Mouse (Mus musculus): ENCODE data around the gene Gtf2ird2. TPM values are rescaled to one million over a fixed set of nuclear protein-coding genes. Genes with fewer than 3 reads are reported as not detected.

Gene Gtf2ird2
- polyA plus RNA-seq, 1 experiment from 2014 or later: 13.9 TPM

DNA sequence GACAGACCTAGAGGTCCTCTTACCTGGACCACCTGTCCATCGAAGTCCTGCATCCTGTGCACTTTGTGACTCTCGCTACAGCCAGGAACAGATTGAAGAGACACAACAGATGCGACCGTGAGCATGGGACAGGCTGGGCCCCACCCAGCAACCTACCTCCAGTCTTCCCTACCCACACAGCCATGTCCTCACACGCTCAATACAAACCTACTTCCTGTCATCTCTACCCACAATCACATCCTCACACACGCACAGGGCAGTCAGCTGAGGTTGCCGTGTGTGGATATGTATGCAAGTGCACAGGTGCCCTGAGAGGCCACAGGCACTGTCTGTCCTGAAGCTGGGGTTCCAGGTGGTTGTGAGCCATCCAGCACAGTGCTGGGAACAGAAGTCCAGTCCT is 17.2 kb upstream of the Gtf2ird2 start:
- no peak overlapping the region for H3K4me3 ChIP-seq
- H3K4me1 ChIP-seq (replicated peaks): peaks cover 12% of the 10 kb centered on the region
- H3K4me2 ChIP-seq: no peak overlapping the region
- no peaks in the 10 kb centered on the region for H3K9me3 ChIP-seq
- H3K9ac ChIP-seq: no peak overlapping the region
- H3K27ac ChIP-seq (replicated peaks): no peak overlapping the region
- H3K36me3 ChIP-seq: peaks cover 47% of the 10 kb centered on the region
- no peaks in the 10 kb centered on the region for H3K27me3 ChIP-seq
- ATAC-seq (ENCODE audit: low read depth): no peak
- 97% methylated on average over 7 of the region's 7 CpGs for WGBS

DNA sequence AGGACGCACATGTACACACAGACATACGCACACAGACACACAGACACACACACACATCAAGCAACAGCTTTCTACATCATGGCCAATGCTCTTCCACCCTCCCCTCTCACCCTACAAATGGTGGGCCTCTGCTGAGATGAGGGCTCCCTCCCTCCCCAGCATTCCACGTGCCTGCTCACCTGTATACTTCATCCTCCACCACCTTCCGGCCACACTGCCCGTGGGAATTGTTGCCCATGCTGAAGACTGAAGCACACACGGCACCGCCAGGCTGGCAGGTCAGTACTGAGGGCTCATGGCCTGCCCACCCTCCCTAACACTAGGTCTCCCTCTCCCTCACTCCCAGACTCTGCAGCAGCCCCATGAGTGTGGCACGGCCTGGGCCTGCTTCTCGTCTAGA is 15.8 kb upstream of the Gtf2ird2 start:
- H3K9ac ChIP-seq: no peak overlapping the region
- no peak overlapping the region for H3K4me2 ChIP-seq
- H3K9me3 ChIP-seq: no peaks in the 10 kb centered on the region
- no peak for ATAC-seq (ENCODE audit: low read depth)
- no peaks in the 10 kb centered on the region for H3K27me3 ChIP-seq
- H3K4me3 ChIP-seq: no peak overlapping the region
- WGBS: 93% methylated on average over 9 of the region's 9 CpGs
- H3K36me3 ChIP-seq: peaks cover 39% of the 10 kb centered on the region
- H3K4me1 ChIP-seq (replicated peaks): peaks cover 12% of the 10 kb centered on the region
- H3K27ac ChIP-seq (replicated peaks): no peak overlapping the region

DNA sequence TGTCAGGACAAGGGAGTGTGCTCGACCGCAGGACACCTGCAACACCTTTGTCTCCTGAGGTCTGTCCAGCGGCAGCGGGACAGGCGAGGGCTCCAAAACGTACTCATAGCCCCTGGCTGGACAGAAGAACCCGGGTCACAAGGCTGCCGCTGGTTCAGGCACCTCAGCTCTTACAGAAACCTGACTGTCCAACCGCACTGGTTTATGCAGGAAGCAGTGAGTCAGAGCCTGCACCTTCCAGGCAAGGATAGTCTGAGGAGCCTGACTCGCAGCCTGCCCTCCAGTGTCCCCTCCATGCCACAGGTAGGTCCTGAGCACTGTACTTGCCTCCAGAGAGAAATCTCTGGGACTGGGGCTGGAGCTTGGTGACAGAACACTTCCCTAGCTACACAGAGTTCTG is 14.6 kb upstream of the Gtf2ird2 start:
- Histone ChIP-seq H3K9me3 (no peaks in the 10 kb centered on the region), H3K36me3 (peaks cover 29% of the 10 kb centered on the region), H3K27me3 (no peaks in the 10 kb centered on the region), H3K9ac (no peak overlapping the region), H3K4me1 (replicated peaks) (peaks cover 12% of the 10 kb centered on the region), H3K4me2 (no peak overlapping the region), H3K4me3 (no peak overlapping the region), H3K27ac (replicated peaks) (no peak overlapping the region)
- 95% methylated on average over 10 of the region's 10 CpGs for WGBS
- no peak for ATAC-seq (ENCODE audit: low read depth)

DNA sequence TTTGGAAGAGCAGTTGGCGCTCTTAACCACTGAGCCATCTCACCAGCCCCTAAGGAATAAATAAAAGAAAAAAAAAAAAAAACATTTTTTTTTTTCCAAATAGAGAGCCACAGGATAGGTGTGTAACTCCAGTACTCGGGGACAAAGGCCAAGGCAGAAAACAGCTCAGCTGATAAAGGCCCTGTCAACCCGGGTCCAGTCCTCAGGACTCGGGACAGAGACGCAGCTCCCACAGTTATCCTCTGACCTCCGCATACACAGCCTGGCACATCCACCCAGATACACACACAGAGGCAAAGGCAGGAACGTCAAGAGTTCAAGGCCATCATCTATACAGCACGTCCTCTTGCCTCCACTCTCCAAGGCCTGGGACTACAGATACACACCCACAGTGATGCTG is 13.7 kb upstream of the Gtf2ird2 start:
- Histone ChIP-seq H3K27me3 (no peaks in the 10 kb centered on the region), H3K36me3 (peaks cover 29% of the 10 kb centered on the region), H3K9ac (no peak overlapping the region), H3K27ac (replicated peaks) (no peak overlapping the region), H3K4me2 (no peak overlapping the region), H3K9me3 (no peaks in the 10 kb centered on the region), H3K4me3 (no peak overlapping the region), H3K4me1 (replicated peaks) (peaks cover 10% of the 10 kb centered on the region)
- WGBS: 93% methylated on average over 8 of the region's 8 CpGs
- no peak for ATAC-seq (ENCODE audit: low read depth)

DNA sequence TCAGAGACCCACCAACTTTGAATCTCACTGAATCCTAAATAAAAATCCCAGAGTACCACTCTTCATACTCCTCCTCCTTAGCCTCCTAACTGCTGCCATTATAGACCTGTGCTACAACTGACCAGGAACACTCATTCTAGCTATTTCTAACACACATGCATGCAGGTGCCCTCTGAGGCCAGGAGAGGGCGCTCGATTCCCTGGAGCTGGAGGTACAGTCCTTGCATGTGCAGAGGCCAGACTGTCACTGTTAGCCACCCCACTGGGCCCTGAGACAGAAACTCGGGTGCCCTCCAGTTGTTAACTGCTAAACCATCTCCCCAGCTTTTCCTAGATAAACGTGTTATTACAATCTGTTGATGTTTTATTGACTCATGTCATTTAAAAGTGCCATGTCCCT is 10.6 kb upstream of the Gtf2ird2 start:
- no peak overlapping the region for H3K4me2 ChIP-seq
- peaks cover 20% of the 10 kb centered on the region for H3K36me3 ChIP-seq
- H3K9me3 ChIP-seq: no peaks in the 10 kb centered on the region
- ATAC-seq (ENCODE audit: low read depth): no peak
- H3K27ac ChIP-seq (replicated peaks): no peak overlapping the region
- peaks cover 15% of the 10 kb centered on the region for H3K4me1 ChIP-seq (replicated peaks)
- WGBS: 46% methylated on average over 4 of the region's 4 CpGs
- no peak overlapping the region for H3K9ac ChIP-seq
- no peaks in the 10 kb centered on the region for H3K27me3 ChIP-seq
- H3K4me3 ChIP-seq: no peak overlapping the region

DNA sequence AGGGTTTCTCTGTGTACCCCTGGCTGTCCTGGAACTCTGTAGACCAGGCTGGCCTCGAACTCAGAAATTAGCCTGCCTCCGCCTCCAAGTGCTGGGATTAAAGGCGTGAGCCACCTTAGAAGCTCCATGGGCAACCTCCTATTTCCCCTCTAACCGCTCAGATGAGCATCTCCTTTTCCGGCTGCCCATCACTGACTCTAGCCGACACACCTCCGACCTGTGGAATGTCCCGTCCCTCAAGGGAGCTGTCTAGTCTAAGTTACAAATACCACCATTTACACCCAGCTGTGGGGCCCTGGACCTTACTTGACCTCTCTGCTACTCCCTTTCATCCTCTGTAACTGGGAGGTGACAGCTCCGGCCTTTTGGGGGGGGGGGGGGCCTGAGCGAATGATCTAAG is 8.1 kb upstream of the Gtf2ird2 start:
- no peak for ATAC-seq (ENCODE audit: low read depth)
- H3K4me3 ChIP-seq: peak overlapping the region; percentile 95

DNA sequence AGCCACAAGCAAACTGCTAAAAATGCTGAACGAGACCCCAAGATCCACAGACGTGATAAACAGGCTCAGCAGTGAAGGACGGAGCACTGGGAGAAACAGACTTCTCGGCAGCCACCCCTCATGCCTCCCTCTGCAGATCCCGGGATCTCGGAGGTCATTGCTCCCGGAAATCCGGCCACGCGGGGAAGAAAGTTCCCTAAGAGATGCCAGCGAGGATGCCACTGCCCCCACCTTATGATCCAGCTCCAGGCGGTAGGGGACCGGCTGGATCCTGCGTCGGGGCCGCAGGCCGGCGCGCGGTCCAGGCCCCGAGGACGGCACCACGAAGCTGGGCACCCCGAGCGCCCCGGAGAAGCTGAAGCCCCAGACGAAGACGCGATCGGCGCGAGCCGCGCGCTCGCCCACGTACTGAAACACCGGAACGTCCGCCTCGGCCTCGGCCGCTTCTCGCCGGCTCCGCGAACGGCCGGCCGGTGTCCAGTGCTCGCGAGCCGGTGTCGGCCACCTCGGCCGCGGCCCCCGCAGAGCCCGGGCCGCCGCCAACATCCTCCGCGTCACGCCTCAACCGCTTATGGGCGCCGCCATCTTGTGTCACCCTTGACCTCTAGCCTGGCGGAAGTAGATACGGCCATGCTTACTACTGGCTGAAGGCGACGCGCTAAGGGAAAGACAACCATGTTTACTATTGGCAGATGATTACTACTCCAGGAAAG is 7.5 kb upstream of the Gtf2ird2 start, which contains the start of gene Rcc1l:
Gene Rcc1l (minus strand): TSS at position 606 of the 713 bp plus-strand sequence.
- Histone ChIP-seq H3K4me3 (peak within 1 kb of the TSS; percentile 95), H3K27me3 (no peaks in the 10 kb centered on the region), H3K9ac (peak within 1 kb of the TSS; percentile 71), H3K27ac (replicated peaks) (peak within 1 kb of the TSS; percentile 76), H3K36me3 (peaks cover 9% of the 10 kb centered on the region; the same call in 1 of the 2 replicates), H3K4me2 (peak within 1 kb of the TSS; percentile 84), H3K4me1 (replicated peaks) (peaks cover 15% of the 10 kb centered on the region), H3K9me3 (no peaks in the 10 kb centered on the region)
- WGBS: under 1% methylated on average over 72 of the region's 72 CpGs
- ATAC-seq (ENCODE audit: low read depth): peak; percentile 91

More for the DNA sequence above, 8.1 kb upstream of the Gtf2ird2 start:
- Histone ChIP-seq H3K9ac (peak overlapping the region; percentile 71), H3K36me3 (peaks cover 14% of the 10 kb centered on the region; the same call in 1 of the 2 replicates), H3K4me1 (replicated peaks) (peaks cover 15% of the 10 kb centered on the region), H3K4me2 (peak overlapping the region; percentile 84), H3K27me3 (no peaks in the 10 kb centered on the region), H3K9me3 (no peaks in the 10 kb centered on the region), H3K27ac (replicated peaks) (peak overlapping the region; percentile 76)
- 9% methylated on average over 10 of the region's 10 CpGs for WGBS

DNA sequence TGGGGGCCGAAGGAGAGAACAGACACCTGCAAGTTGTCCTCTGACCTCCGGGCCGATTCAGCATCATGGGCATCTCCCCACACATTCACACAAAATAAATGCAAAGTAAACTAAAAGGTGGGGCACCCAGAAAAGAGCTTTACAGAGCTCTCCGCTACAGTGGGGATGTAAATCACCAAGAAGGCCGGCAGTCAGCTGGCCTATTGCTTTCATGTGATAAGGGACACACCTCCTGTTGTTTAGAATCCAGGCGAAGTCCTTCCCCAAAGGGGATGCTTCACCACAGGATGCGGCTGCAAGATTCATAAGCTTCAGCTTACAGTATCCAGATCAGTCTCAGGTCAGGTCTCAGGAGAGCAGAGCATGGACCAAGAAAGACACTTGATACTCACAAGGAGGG is 5.3 kb upstream of the Gtf2ird2 start:
- H3K27me3 ChIP-seq: no peaks in the 10 kb centered on the region
- WGBS: 77% methylated on average over 7 of the region's 7 CpGs
- no peak for ATAC-seq (ENCODE audit: low read depth)
- H3K4me3 ChIP-seq: no peak overlapping the region
- H3K9me3 ChIP-seq: no peaks in the 10 kb centered on the region
- peaks cover 31% of the 10 kb centered on the region for H3K4me1 ChIP-seq (replicated peaks)
- H3K9ac ChIP-seq: no peak overlapping the region
- no peak overlapping the region for H3K4me2 ChIP-seq
- H3K27ac ChIP-seq (replicated peaks): no peak overlapping the region
- no peaks in the 10 kb centered on the region for H3K36me3 ChIP-seq

DNA sequence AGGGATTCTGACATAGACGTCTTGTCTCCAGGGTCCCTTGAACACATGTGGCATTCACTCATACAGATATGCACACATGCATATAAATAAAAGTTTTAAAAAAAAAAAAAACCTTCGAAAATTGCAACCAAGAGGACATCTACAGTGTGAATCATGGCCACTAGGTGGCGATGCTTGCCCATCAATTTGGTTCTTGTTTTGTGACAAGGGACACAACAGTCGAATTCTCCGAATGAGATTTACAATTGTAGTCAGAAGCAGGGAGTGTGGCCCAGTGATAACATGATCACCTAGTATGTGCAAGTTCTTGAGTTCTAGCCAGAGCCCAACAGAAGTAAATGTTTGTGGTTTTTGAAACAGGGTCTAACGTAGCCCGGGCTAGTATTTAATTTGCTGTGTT is 3.9 kb upstream of the Gtf2ird2 start:
- peaks cover 30% of the 10 kb centered on the region for H3K4me1 ChIP-seq (replicated peaks)
- WGBS: 25% methylated on average over 7 of the region's 7 CpGs
- H3K9ac ChIP-seq: no peak overlapping the region
- no peak overlapping the region for H3K4me3 ChIP-seq
- H3K27me3 ChIP-seq: no peaks in the 10 kb centered on the region
- H3K36me3 ChIP-seq: no peaks in the 10 kb centered on the region
- no peak overlapping the region for H3K4me2 ChIP-seq
- ATAC-seq (ENCODE audit: low read depth): no peak
- H3K9me3 ChIP-seq: no peaks in the 10 kb centered on the region
- H3K27ac ChIP-seq (replicated peaks): no peak overlapping the region

DNA sequence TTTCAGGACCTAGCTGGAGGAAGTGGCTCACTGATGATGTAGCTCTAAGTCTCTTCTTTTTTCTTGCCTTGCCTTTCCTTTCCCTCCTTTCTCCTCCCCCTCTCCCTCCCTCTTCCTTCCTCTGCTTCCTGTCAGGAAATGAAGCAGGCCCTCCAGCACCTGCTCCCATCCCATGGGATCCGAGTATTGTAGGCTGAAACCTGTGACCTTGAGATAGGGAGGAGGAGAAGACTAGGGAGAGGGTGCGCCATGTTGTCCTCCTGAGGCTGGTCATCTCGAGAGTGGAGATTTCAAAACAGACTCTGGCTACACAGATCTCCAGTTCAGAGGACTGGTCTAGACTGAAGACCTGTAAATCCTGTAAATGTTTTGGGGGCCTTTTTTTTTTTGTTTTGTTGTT is 1.6 kb upstream of the Gtf2ird2 start:
- Histone ChIP-seq H3K27ac (replicated peaks) (0 out of 2 replicates have a peak overlapping the region, but pooled peaks have one; percentile 5), H3K9me3 (no peaks in the 10 kb centered on the region), H3K4me2 (peak overlapping the region; percentile 87; the same call in 1 of the 2 replicates), H3K27me3 (no peaks in the 10 kb centered on the region), H3K9ac (peak overlapping the region; percentile 47; the same call in 1 of the 2 replicates), H3K36me3 (no peaks in the 10 kb centered on the region), H3K4me1 (replicated peaks) (peaks cover 19% of the 10 kb centered on the region), H3K4me3 (no peak overlapping the region)
- no peak for ATAC-seq (ENCODE audit: low read depth)
- 56% methylated on average over 3 of the region's 3 CpGs for WGBS

DNA sequence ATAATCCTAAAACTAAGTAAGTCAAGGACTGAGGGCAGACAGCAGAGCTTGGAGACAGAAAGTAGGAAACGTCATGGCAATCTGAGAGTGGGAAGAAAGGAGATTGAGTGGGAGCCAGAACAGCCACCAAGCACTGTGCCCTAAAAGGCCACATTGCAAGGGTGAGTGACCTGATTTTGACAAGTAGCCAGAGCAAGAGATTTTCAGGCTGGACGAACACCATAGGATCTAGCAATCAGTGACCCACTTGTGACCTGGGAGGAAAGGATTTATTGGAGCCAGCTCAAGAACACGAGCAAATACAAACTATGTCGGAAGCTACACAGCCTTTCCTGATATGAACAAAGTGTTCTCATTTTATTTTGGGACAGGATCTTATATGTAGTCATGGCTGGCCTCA is 1.1 kb upstream of the Gtf2ird2 start:
- Histone ChIP-seq H3K4me1 (replicated peaks) (peaks cover 19% of the 10 kb centered on the region), H3K4me3 (peak overlapping the region; percentile 53), H3K9me3 (no peaks in the 10 kb centered on the region), H3K27me3 (no peaks in the 10 kb centered on the region), H3K27ac (replicated peaks) (0 out of 2 replicates have a peak overlapping the region, but pooled peaks have one; percentile 18), H3K36me3 (no peaks in the 10 kb centered on the region), H3K4me2 (peak overlapping the region; percentile 87), H3K9ac (peak overlapping the region; percentile 78; the same call in 1 of the 2 replicates)
- ATAC-seq (ENCODE audit: low read depth): no peak
- 54% methylated on average over 4 of the region's 4 CpGs for WGBS

DNA sequence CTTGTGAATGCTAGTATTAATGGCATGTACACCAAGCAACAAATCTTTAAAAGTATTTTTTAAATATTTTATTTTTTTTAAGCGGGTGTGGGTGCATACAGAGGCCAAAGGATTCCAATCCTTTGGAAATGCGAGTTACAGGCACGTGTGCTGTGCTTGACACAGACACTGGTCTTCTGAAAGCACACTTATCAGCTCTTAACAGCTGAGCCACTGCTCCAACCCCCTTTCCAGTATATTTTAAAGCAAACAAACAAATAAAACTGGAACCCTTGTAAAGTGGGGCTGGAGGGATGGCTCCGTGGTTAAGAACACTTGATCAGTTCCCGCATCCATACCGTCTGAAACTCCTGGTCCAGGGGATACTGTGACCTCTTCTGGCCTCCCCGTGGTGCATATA is 657 bp upstream of the Gtf2ird2 start:
- Histone ChIP-seq H3K9ac (peak overlapping the region; percentile 78), H3K36me3 (no peaks in the 10 kb centered on the region), H3K4me1 (replicated peaks) (peaks cover 19% of the 10 kb centered on the region), H3K27me3 (no peaks in the 10 kb centered on the region), H3K4me3 (peak overlapping the region; percentile 53), H3K4me2 (peak overlapping the region; percentile 87), H3K27ac (replicated peaks) (peak overlapping the region; percentile 93), H3K9me3 (no peaks in the 10 kb centered on the region)
- WGBS: 56% methylated on average over 7 of the region's 7 CpGs
- ATAC-seq (ENCODE audit: low read depth): no peak

DNA sequence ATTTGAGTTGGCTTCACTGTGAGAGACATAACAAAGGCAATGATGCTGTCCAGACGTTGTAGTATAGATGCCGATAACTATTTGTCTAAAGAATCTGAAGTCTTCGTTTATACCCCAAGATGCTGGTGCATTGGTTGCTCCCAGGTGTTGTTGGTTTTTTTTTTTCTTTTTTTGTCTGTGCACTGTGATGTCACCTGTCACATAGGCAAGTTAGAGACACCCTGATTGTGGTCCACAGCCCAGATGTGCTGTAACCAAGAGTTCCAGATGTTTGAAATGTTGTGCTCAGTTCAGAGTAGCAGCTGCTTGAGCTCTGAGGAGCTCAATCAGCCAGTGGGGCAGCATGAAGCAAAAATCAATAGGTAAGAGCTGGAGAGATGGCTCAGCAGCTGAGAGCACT is 2.2 kb downstream of the Gtf2ird2 start:
- no peak for ATAC-seq (ENCODE audit: low read depth)
- Histone ChIP-seq H3K27me3 (no peaks in the 10 kb centered on the region), H3K4me3 (no peak overlapping the region), H3K9me3 (no peaks in the 10 kb centered on the region), H3K27ac (replicated peaks) (no peak overlapping the region), H3K9ac (no peak overlapping the region), H3K36me3 (no peaks in the 10 kb centered on the region), H3K4me1 (replicated peaks) (peaks cover 19% of the 10 kb centered on the region), H3K4me2 (no peak overlapping the region)
- WGBS: 93% methylated on average over 3 of the region's 3 CpGs

Measured in neural tube, embryonic 13.5 days (tissue).